Mouse (Mus musculus) limb, embryonic 13.5 days (tissue): ENCODE results near the gene Vegfa. TPM values are rescaled to one million over a fixed set of nuclear protein-coding genes. Genes with fewer than 3 reads are reported as not detected.

Experiments
- ATAC-seq: fragments of 200-750 bp; cut with Nextera tagmentation; 2 replicates; pipeline ENCODE4 v1.8.0; 2017; ENCODE audit warnings: low read depth, moderate number of reproducible peaks, moderate TSS enrichment; ENCODE audit not compliant: low FRiP score
- H3K27ac ChIP-seq: fragments of 300-500 bp; sonication (generic); 2 replicates; pipeline ENCODE4 v1.5.1; 2015; ENCODE audit warnings: inconsistent platforms, mild to moderate bottlenecking, moderate library complexity
- H3K27me3 ChIP-seq: fragments of 300-500 bp; sonication (generic); 2 replicates; pipeline ENCODE4 v1.6.1; 2015; ENCODE audit warnings: mild to moderate bottlenecking, inconsistent platforms
- H3K36me3 ChIP-seq: fragments of 300-500 bp; sonication (generic); 2 replicates; pipeline ENCODE4 v1.6.1; 2015; ENCODE audit warnings: inconsistent platforms, mild to moderate bottlenecking, moderate library complexity
- H3K4me1 ChIP-seq: fragments of 300-500 bp; sonication (generic); 2 replicates; pipeline ENCODE4 v1.6.1; 2015; ENCODE audit warnings: inconsistent platforms
- H3K4me2 ChIP-seq: fragments of 300-500 bp; sonication (generic); replicated peaks from 2 replicates; pipeline ENCODE4 v1.6.1; 2015; ENCODE audit warnings: inconsistent platforms, mild to moderate bottlenecking, moderate library complexity
- H3K4me3 ChIP-seq: fragments of 300-500 bp; sonication (generic); 2 replicates; pipeline ENCODE4 v1.5.1; 2015; ENCODE audit warnings: moderate library complexity, mild to moderate bottlenecking, inconsistent platforms
- H3K9ac ChIP-seq: fragments of 300-500 bp; sonication (generic); 2 replicates; pipeline ENCODE4 v1.6.1; 2015; ENCODE audit warnings: mild to moderate bottlenecking, inconsistent platforms
- H3K9me3 ChIP-seq: fragments of 300-500 bp; sonication (generic); 2 replicates; pipeline ENCODE4 v1.6.1; 2016; ENCODE audit warnings: inconsistent platforms
- WGBS: fragments of 180-500 bp; shearing (Covaris S2); methylation state at CpG from one replicate; pipeline ENCODE4 v1.1.7; 2015; 5-methylcytosine and 5-hydroxymethylcytosine counted together
- polyA plus RNA-seq: library from polyadenylated mRNA; unstranded; fragments of >200 nt; fragmentation: Nextera tagmentation; extraction: Ambion mirVana; gene quantifications from 2 replicates; pipeline ENCODE4 v1.2.1, GENCODE M21; 2015

Gene Vegfa
- 4.3 and 4.6 TPM in 2 replicates for polyA plus RNA-seq

- no peaks in the 10 kb centered on the region for H3K9me3 ChIP-seq
- H3K4me1 ChIP-seq: peaks cover 42% of the 10 kb centered on the region
- under 1% methylated on average over 40 of the region's 40 CpGs for WGBS
- peak within 1 kb of the TSS; percentile 92 for H3K4me3 ChIP-seq
- peak within 1 kb of the TSS; percentile 92 for H3K4me2 ChIP-seq
- peak within 1 kb of the TSS; percentile 98 for H3K27ac ChIP-seq
- peak within 1 kb of the TSS; percentile 99 for H3K9ac ChIP-seq
- no peaks in the 10 kb centered on the region for H3K36me3 ChIP-seq
- no peaks in the 10 kb centered on the region for H3K27me3 ChIP-seq
- peak; percentile 83 for ATAC-seq
These were observed at the start of gene Vegfa for GRCm38 (mm10) chr17:46032257-46032991. Gene Vegfa, minus strand, starts transcription at chr17:46032369.

GRCm38 (mm10) chr17:46081657-46082056, 49.5 kb upstream of the Vegfa start:
- Histone ChIP-seq H3K9me3 (peaks cover 3% of the 10 kb centered on the region; the same call in 1 of the 2 replicates), H3K4me1 (peaks cover 53% of the 10 kb centered on the region), H3K9ac (no peak overlapping the region), H3K4me3 (no peak overlapping the region), H3K36me3 (no peaks in the 10 kb centered on the region), H3K27me3 (no peaks in the 10 kb centered on the region), H3K4me2 (no peak overlapping the region), H3K27ac (no peak overlapping the region)
- WGBS: 51% methylated on average over 7 of the region's 7 CpGs
- ATAC-seq: no peak

GRCm38 (mm10) chr17:46081042-46081441, 48.9 kb upstream of the Vegfa start:
- 60% methylated on average over 5 of the region's 5 CpGs for WGBS
- peaks cover 3% of the 10 kb centered on the region; the same call in 1 of the 2 replicates for H3K9me3 ChIP-seq
- H3K27ac ChIP-seq: no peak overlapping the region; the same call in 1 of the 2 replicates
- H3K9ac ChIP-seq: no peak overlapping the region
- no peak for ATAC-seq
- no peak overlapping the region for H3K4me2 ChIP-seq
- no peak overlapping the region for H3K4me3 ChIP-seq
- no peaks in the 10 kb centered on the region for H3K27me3 ChIP-seq
- H3K36me3 ChIP-seq: no peaks in the 10 kb centered on the region
- H3K4me1 ChIP-seq: peaks cover 47% of the 10 kb centered on the region

GRCm38 (mm10) chr17:46080388-46080787, 48.2 kb upstream of the Vegfa start:
- H3K27me3 ChIP-seq: no peaks in the 10 kb centered on the region
- no peak overlapping the region for H3K9ac ChIP-seq
- H3K27ac ChIP-seq: no peak overlapping the region
- no peak overlapping the region for H3K4me3 ChIP-seq
- H3K9me3 ChIP-seq: peaks cover 3% of the 10 kb centered on the region; the same call in 1 of the 2 replicates
- no peak overlapping the region for H3K4me2 ChIP-seq
- no peak for ATAC-seq
- 75% methylated on average over 7 of the region's 7 CpGs for WGBS
- no peaks in the 10 kb centered on the region for H3K36me3 ChIP-seq
- peaks cover 40% of the 10 kb centered on the region for H3K4me1 ChIP-seq

GRCm38 (mm10) chr17:46079037-46079436, 46.9 kb upstream of the Vegfa start:
- ATAC-seq: no peak
- no peaks in the 10 kb centered on the region for H3K27me3 ChIP-seq
- no peak overlapping the region for H3K4me2 ChIP-seq
- 69% methylated on average over 2 of the region's 2 CpGs for WGBS
- no peak overlapping the region for H3K9ac ChIP-seq
- no peaks in the 10 kb centered on the region for H3K36me3 ChIP-seq
- H3K27ac ChIP-seq: no peak overlapping the region
- H3K4me1 ChIP-seq: peaks cover 40% of the 10 kb centered on the region
- H3K9me3 ChIP-seq: peaks cover 3% of the 10 kb centered on the region; the same call in 1 of the 2 replicates
- no peak overlapping the region for H3K4me3 ChIP-seq

- Histone ChIP-seq H3K27ac (no peak overlapping the region), H3K9ac (no peak overlapping the region), H3K4me3 (no peak overlapping the region), H3K9me3 (peaks cover 3% of the 10 kb centered on the region; the same call in 1 of the 2 replicates), H3K4me1 (peaks cover 40% of the 10 kb centered on the region), H3K4me2 (no peak overlapping the region), H3K27me3 (no peaks in the 10 kb centered on the region), H3K36me3 (no peaks in the 10 kb centered on the region)
- no peak for ATAC-seq
- 91% methylated on average over 12 of the region's 12 CpGs for WGBS
These were observed 45.9 kb upstream of the Vegfa start for GRCm38 (mm10) chr17:46077921-46078534.

DNA sequence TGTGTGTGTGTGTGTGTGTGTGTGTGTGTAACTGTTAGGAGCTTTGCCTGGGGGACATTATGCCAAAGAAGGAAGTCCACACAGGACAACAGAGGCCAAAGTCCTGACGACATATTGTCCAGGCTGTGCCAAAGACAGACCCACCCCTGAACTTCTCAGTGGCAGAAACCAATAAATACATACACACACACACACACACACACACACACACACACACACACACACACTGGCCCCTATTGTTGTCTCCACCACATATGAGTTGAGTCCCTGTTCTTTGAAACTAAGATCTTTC, 44.0 kb upstream of the Vegfa start:
- Histone ChIP-seq H3K9ac (no peak overlapping the region), H3K27me3 (no peaks in the 10 kb centered on the region), H3K4me3 (no peak overlapping the region), H3K4me2 (no peak overlapping the region), H3K9me3 (peaks cover 3% of the 10 kb centered on the region; the same call in 1 of the 2 replicates), H3K36me3 (no peaks in the 10 kb centered on the region), H3K27ac (no peak overlapping the region), H3K4me1 (peaks cover 41% of the 10 kb centered on the region)
- ATAC-seq: no peak
- 60% methylated on average over 1 of the region's 1 CpGs for WGBS

- peaks cover 3% of the 10 kb centered on the region; the same call in 1 of the 2 replicates for H3K9me3 ChIP-seq
- no peaks in the 10 kb centered on the region for H3K36me3 ChIP-seq
- H3K4me3 ChIP-seq: no peak overlapping the region
- no peak overlapping the region for H3K27ac ChIP-seq
- H3K4me2 ChIP-seq: no peak overlapping the region
- 67% methylated on average over 5 of the region's 5 CpGs for WGBS
- no peak overlapping the region for H3K9ac ChIP-seq
- ATAC-seq: no peak
- no peaks in the 10 kb centered on the region for H3K27me3 ChIP-seq
- H3K4me1 ChIP-seq: peaks cover 37% of the 10 kb centered on the region
These were observed 43.5 kb upstream of the Vegfa start for GRCm38 (mm10) chr17:46075551-46076259.

GRCm38 (mm10) chr17:46075116-46075485, 42.9 kb upstream of the Vegfa start:
- peaks cover 3% of the 10 kb centered on the region; the same call in 1 of the 2 replicates for H3K9me3 ChIP-seq
- H3K9ac ChIP-seq: no peak overlapping the region
- peaks cover 33% of the 10 kb centered on the region for H3K4me1 ChIP-seq
- no peak overlapping the region for H3K4me3 ChIP-seq
- H3K27me3 ChIP-seq: no peaks in the 10 kb centered on the region
- no peaks in the 10 kb centered on the region for H3K36me3 ChIP-seq
- 51% methylated on average over 3 of the region's 3 CpGs for WGBS
- ATAC-seq: no peak
- 0 out of 2 replicates have a peak overlapping the region, but pooled peaks have one; percentile 66 for H3K4me2 ChIP-seq
- no peak overlapping the region for H3K27ac ChIP-seq

GRCm38 (mm10) chr17:46074398-46075115, 42.4 kb upstream of the Vegfa start:
- Histone ChIP-seq H3K27me3 (no peaks in the 10 kb centered on the region), H3K4me2 (peak overlapping the region; percentile 66), H3K4me1 (peaks cover 39% of the 10 kb centered on the region), H3K36me3 (no peaks in the 10 kb centered on the region), H3K4me3 (peak overlapping the region; percentile 35), H3K27ac (peak overlapping the region; percentile 52; the same call in 1 of the 2 replicates), H3K9me3 (peaks cover 3% of the 10 kb centered on the region; the same call in 1 of the 2 replicates), H3K9ac (no peak overlapping the region)
- WGBS: 34% methylated on average over 7 of the region's 7 CpGs
- no peak for ATAC-seq

DNA sequence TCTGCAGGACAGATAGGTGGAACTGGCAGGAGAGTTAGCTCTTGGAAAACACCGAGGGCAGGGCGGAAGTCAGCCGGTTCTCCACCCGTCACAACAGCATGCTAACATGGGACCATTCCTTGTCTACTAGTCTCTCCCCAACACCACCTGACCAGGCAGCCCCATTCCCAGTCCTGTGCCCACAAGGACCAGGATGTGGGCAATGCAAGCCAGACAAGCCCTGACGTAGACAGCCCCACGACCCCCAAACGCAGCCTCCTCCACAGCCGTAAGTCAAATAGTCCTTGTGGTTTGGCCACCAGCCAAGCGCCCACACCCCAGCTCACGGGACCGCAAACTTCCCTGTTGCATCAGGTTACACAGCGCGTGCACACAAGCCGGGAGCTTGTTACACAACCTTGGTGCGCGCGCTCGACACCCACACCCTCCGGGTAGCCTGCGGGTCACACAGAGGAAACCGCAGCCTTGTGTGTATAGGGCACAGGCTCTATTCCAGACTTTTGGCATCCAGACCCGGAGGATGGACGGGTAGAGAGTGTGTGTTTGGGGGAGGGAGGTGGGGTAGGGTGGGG, 41.6 kb upstream of the Vegfa start:
- Histone ChIP-seq H3K4me2 (peak overlapping the region; percentile 66), H3K27ac (peak overlapping the region; percentile 52), H3K4me3 (peak overlapping the region; percentile 35), H3K9me3 (no peaks in the 10 kb centered on the region), H3K36me3 (no peaks in the 10 kb centered on the region), H3K9ac (no peak overlapping the region; the same call in 1 of the 2 replicates), H3K4me1 (peaks cover 40% of the 10 kb centered on the region), H3K27me3 (no peaks in the 10 kb centered on the region)
- 10% methylated on average over 23 of the region's 23 CpGs for WGBS
- peak; percentile 88 for ATAC-seq
